Mouse (Mus musculus) hindbrain, embryonic 14.5 days (tissue): ENCODE data around the gene Fgd5. TPM values are rescaled to one million over a fixed set of nuclear protein-coding genes. Genes with fewer than 3 reads are reported as not detected.

Experiments
- ATAC-seq: fragments of 200-750 bp; cut with Nextera tagmentation; 2 replicates; pipeline ENCODE4 v1.8.0; 2017; ENCODE audit warnings: moderate number of reproducible peaks, mild to moderate bottlenecking, moderate TSS enrichment, moderate library complexity; ENCODE audit not compliant: low FRiP score
- DNase-seq: peaks from one replicate; pipeline ENCODE4 v3.0.0-alpha.2; 2015; ENCODE audit warnings: low spot score
- H3K27ac ChIP-seq: fragments of 300-500 bp; sonication (generic); 2 replicates; pipeline ENCODE4 v1.5.1; 2014; ENCODE audit warnings: mild to moderate bottlenecking, moderate library complexity
- H3K27me3 ChIP-seq: fragments of 300-500 bp; sonication (generic); 2 replicates; pipeline ENCODE4 v1.6.1; 2014; ENCODE audit warnings: mild to moderate bottlenecking, low read length, mixed read lengths; ENCODE audit not compliant: control insufficient read depth, insufficient read depth
- H3K36me3 ChIP-seq: fragments of 300-500 bp; sonication (generic); replicated peaks from 2 replicates; pipeline ENCODE4 v1.6.1; 2014; ENCODE audit not compliant: control insufficient read depth, insufficient read depth
- H3K4me1 ChIP-seq: fragments of 300-500 bp; sonication (generic); replicated peaks from 2 replicates; pipeline ENCODE4 v1.6.1; 2014; ENCODE audit warnings: antibody characterized with exemption, low read length, mixed read lengths; ENCODE audit not compliant: control insufficient read depth, insufficient read depth
- H3K4me2 ChIP-seq: fragments of 300-500 bp; sonication (generic); replicated peaks from 2 replicates; pipeline ENCODE4 v1.6.1; 2014; ENCODE audit warnings: mild to moderate bottlenecking, moderate library complexity
- H3K4me3 ChIP-seq: fragments of 300-500 bp; sonication (generic); replicated peaks from 2 replicates; pipeline ENCODE4 v1.5.1; 2014; ENCODE audit warnings: mild to moderate bottlenecking, low read length
- H3K9ac ChIP-seq: fragments of 300-500 bp; sonication (generic); 2 replicates; pipeline ENCODE4 v1.6.1; 2014
- H3K9me3 ChIP-seq: fragments of 300-500 bp; sonication (generic); 2 replicates; pipeline ENCODE4 v1.6.1; 2016; ENCODE audit warnings: low read length; ENCODE audit not compliant: control insufficient read depth
- WGBS: fragments of 180-500 bp; shearing (Covaris S2); extraction: QIAGEN DNeasy Blood & Tissue Kit; methylation state at CpG from one replicate; pipeline ENCODE4 v1.1.7; 2014; 5-methylcytosine and 5-hydroxymethylcytosine counted together
- polyA plus RNA-seq: library from polyadenylated mRNA; unstranded; fragments of >200 nt; fragmentation: Nextera tagmentation; extraction: Ambion mirVana; gene quantifications from 2 replicates; pipeline ENCODE4 v1.2.1, GENCODE M21; 2014

Fgd5 gene
- polyA plus RNA-seq, 1 experiment from 2014 or later: 16.8 TPM

DNA sequence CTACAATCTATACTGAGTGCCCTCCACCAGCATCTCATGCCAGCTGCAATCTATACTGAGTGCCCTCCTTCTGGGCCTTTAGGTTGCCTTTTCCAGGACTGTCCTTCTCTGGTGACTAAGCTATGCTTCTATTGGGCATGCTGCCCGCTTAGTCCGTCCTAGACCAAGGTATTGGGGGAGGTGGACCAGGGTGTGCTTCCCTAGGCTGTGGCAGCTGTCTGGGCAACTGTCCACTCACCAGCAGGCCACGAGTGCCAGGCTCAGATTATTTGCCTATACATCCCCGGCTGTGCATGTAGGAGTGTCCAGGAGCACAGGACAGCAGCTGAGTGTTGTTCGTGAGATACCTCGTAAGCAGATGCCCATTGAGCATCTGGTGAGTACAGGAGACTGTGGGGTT is 38.1 kb downstream of the Fgd5 start:
- peak; percentile 43; the same call in 1 of the 2 replicates for ATAC-seq
- DNase-seq: no peak

DNA sequence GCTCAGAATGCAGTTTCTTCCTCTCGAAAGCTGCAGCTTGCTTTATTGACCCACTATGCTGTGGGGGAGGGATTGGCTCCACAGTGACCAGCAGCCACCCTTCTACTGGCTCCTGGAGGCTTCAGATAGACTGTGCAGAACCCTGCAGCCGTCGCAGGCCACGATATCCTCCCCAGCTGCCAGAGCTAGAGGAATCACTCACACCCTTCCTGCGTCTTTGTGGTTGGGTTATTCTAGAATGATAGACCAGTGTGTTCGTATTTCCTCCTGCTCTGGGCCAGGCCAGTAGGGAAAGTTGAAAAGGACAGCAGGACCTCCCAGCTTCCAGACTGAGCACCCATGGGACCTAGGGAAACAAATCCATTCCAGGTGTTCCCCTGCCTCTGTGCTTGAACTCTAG is 39.7 kb downstream of the Fgd5 start:
- H3K4me3 ChIP-seq: no peak overlapping the region
- H3K9ac ChIP-seq: no peak overlapping the region
- H3K9me3 ChIP-seq: no peaks in the 10 kb centered on the region
- H3K27ac ChIP-seq: no peak overlapping the region
- WGBS: 77% methylated on average over 6 of the region's 6 CpGs
- no peak overlapping the region for H3K4me2 ChIP-seq
- DNase-seq: no peak
- H3K27me3 ChIP-seq: no peaks in the 10 kb centered on the region
- ATAC-seq: no peak
- no peaks in the 10 kb centered on the region for H3K36me3 ChIP-seq
- H3K4me1 ChIP-seq: no peaks in the 10 kb centered on the region

More for the DNA sequence above, 38.1 kb downstream of the Fgd5 start:
- Histone ChIP-seq H3K4me1 (no peaks in the 10 kb centered on the region), H3K27ac (no peak overlapping the region), H3K4me2 (no peak overlapping the region), H3K4me3 (no peak overlapping the region), H3K9me3 (no peaks in the 10 kb centered on the region), H3K27me3 (no peaks in the 10 kb centered on the region), H3K36me3 (no peaks in the 10 kb centered on the region), H3K9ac (no peak overlapping the region)
- WGBS: 70% methylated on average over 6 of the region's 6 CpGs

DNA sequence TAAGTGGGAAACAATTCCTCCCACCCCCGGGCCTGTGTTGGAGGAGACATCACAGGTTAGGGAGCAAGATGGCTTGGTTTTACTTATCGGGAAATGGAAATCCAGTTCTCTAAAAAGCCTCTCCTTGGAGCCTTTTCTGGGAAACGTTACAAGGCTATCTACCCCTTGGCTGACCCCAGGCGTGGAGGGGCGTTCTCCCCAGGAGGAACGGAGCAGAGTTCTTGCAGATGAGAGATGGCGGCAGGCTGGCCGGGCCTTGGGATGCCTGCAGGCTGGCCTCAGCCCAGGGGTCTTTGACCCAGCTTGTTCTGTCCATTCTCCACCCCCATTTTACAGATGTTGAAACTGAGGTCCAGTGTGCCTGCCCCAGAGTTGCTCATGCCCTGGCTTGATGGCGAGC is 42.4 kb downstream of the Fgd5 start:
- DNase-seq (no peak), ATAC-seq (no peak)
- WGBS: 95% methylated on average over 9 of the region's 9 CpGs
- Histone ChIP-seq H3K4me2 (no peak overlapping the region), H3K27me3 (no peaks in the 10 kb centered on the region), H3K4me1 (no peaks in the 10 kb centered on the region), H3K4me3 (no peak overlapping the region), H3K9me3 (no peaks in the 10 kb centered on the region), H3K36me3 (no peaks in the 10 kb centered on the region), H3K9ac (no peak overlapping the region), H3K27ac (no peak overlapping the region)

DNA sequence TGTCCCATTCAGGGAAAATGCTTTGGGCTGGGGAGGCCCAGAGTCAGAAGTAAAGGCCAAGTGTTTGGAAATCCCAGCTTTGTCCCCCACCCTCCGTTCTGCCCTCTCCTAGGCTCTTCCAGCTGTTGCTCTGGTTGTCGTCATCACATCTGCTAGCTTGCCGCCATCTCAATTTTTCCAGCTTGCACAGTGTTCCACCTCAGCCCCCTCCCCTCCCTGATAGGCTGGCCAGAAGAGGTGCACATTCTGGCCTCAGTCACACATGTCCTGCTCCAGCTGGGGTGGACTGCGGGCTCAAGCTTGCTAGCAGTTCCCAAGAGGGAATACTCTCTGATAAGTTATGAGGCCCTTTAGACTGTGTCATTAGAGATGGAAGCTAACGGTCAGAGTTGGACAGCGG is 42.8 kb downstream of the Fgd5 start:
- Histone ChIP-seq H3K9ac (no peak overlapping the region), H3K9me3 (no peaks in the 10 kb centered on the region), H3K4me1 (no peaks in the 10 kb centered on the region), H3K4me3 (no peak overlapping the region), H3K36me3 (no peaks in the 10 kb centered on the region), H3K4me2 (no peak overlapping the region), H3K27ac (no peak overlapping the region), H3K27me3 (no peaks in the 10 kb centered on the region)
- no peak for DNase-seq
- no peak for ATAC-seq
- 87% methylated on average over 6 of the region's 6 CpGs for WGBS

DNA sequence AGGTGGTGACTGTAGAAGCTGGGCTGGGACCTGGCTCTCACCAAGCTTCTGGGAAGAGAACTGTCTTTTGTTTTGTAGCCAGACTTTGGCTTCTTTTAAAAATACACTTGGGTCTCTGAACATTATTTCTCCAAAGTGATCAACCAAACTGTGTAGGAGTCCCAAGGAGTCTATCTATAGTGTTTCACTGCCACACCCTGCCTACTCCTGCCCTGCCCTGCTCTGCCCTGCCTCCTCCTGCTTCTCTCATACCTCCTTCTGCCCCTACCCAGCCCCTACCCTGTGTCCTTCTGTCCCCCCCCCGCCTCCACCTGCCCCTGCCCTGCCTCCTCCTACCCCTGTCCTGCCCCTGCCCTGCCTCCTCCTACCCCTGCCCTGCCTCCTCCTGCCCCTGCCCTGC is 46.6 kb downstream of the Fgd5 start:
- Histone ChIP-seq H3K4me2 (no peak overlapping the region), H3K9ac (no peak overlapping the region), H3K27me3 (no peaks in the 10 kb centered on the region), H3K27ac (no peak overlapping the region), H3K4me1 (no peaks in the 10 kb centered on the region), H3K36me3 (no peaks in the 10 kb centered on the region), H3K4me3 (no peak overlapping the region), H3K9me3 (no peaks in the 10 kb centered on the region)
- WGBS: 82% methylated on average over 1 of the region's 1 CpGs
- DNase-seq (no peak), ATAC-seq (no peak)

DNA sequence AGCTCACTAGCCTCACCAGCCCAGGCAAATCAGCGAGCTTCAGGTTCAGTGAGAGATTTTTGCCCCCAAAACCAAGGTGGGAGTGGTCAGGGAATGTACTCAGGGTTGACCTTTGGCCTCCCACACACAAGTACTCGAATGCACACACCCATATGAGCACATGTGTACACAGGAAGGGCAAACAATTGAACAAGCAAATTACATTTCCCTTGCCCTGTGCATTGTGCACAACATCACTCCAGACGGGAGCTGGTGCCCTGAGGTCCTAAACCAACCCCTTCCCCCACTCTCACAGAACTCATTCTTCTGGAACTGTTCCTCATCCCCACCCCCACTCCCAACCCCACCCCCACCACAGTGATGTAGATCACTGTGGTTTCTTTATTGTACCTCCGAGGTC is 48.7 kb downstream of the Fgd5 start:
- ATAC-seq: no peak
- no peak overlapping the region for H3K4me2 ChIP-seq
- H3K9ac ChIP-seq: no peak overlapping the region
- H3K36me3 ChIP-seq: no peaks in the 10 kb centered on the region
- DNase-seq: no peak
- no peak overlapping the region for H3K4me3 ChIP-seq
- no peaks in the 10 kb centered on the region for H3K9me3 ChIP-seq
- 75% methylated on average over 4 of the region's 4 CpGs for WGBS
- H3K27ac ChIP-seq: no peak overlapping the region
- no peaks in the 10 kb centered on the region for H3K4me1 ChIP-seq
- no peaks in the 10 kb centered on the region for H3K27me3 ChIP-seq

DNA sequence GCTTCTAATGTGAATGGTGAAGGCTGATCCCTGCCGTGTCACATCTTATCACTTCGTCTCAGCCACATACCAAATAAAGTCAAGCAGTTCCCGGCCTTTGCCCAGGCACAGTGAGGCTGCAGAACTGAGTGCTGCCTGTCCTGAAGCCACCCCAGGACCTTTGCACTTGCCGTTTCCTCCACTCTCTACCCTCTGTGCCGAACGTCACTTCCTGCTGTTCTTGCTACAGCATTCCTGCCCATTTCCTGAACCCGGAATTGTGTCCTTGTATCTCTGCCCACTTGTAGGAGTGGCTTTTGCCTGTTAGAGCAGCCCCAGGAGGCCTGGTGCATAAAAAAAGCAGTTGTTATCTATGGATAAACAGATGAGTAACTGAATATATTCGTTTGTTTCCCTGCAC is 52.0 kb downstream of the Fgd5 start:
- no peak overlapping the region for H3K27ac ChIP-seq
- no peak overlapping the region for H3K4me2 ChIP-seq
- ATAC-seq (no peak), DNase-seq (no peak)
- WGBS: 77% methylated on average over 8 of the region's 8 CpGs
- H3K9me3 ChIP-seq: no peaks in the 10 kb centered on the region
- H3K9ac ChIP-seq: no peak overlapping the region
- H3K27me3 ChIP-seq: no peaks in the 10 kb centered on the region
- H3K4me3 ChIP-seq: no peak overlapping the region
- no peaks in the 10 kb centered on the region for H3K4me1 ChIP-seq
- H3K36me3 ChIP-seq: no peaks in the 10 kb centered on the region

DNA sequence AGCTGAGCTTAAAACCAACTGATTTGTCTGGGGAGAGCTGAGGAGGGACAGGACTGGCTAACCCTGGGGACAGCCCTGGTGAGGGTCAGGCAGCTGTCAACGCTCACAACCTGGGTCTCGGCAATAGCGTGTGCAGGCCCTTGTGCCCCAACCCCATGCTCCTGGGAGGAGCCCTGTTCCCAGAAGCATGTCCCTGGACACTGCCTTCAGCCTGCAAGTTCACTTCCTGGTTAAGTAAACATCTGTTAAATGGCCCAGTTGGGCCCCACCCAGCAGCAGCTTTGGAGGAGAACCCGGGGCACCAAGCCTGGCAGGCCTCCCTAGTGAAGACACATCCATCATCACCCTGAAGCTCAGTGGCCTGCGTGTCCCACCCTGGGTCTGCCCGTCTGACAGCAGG is 56.0 kb downstream of the Fgd5 start:
- Histone ChIP-seq H3K36me3 (no peaks in the 10 kb centered on the region), H3K9me3 (no peaks in the 10 kb centered on the region), H3K27ac (no peak overlapping the region), H3K27me3 (no peaks in the 10 kb centered on the region), H3K9ac (no peak overlapping the region), H3K4me2 (no peak overlapping the region), H3K4me3 (no peak overlapping the region), H3K4me1 (no peaks in the 10 kb centered on the region)
- no peak for ATAC-seq
- WGBS: 80% methylated on average over 6 of the region's 6 CpGs
- no peak for DNase-seq

DNA sequence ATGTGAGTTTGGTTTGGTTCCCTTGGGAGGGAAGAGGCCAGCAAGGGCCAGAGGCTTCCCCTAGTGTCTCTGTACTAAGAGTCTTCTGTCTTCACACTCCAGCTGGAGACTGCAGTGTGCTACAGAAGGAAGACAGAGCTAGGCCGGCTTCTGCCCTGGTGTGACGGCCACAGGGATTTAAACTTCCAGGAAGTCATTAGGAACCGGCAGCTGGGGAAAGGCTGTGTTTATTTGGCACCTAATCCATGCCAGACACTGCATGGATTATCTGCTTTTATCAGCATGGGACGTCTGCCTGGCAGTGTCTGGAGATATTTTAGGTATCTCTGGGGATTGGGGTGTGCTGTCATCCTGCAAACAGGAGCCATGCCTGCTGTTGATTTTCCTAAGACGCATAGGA is 57.7 kb downstream of the Fgd5 start:
- WGBS: 68% methylated on average over 5 of the region's 5 CpGs
- ATAC-seq (no peak), DNase-seq (no peak)
- Histone ChIP-seq H3K9me3 (no peaks in the 10 kb centered on the region), H3K4me1 (no peaks in the 10 kb centered on the region), H3K27ac (no peak overlapping the region), H3K4me3 (no peak overlapping the region), H3K4me2 (no peak overlapping the region), H3K36me3 (no peaks in the 10 kb centered on the region), H3K9ac (no peak overlapping the region), H3K27me3 (no peaks in the 10 kb centered on the region)

DNA sequence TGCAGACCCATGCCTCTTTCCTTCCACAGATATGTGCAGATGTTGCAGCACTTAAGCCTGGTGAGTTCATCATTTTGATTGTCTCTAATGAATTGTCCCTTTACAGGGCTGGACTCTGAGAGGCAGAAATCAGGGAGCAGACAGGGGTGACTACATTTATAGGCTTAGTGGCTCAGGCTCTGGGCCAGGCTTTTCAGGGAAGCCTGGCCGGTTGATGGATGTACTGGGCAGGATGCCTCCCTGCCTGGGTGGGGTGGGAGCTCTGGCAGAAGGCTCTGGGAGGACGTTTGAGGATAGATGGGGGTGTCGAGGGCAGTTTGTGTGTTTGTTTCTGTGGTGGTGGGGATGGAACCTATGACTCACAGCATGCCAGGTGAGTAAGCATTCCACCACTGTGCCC is 59.5 kb downstream of the Fgd5 start:
- Histone ChIP-seq H3K27me3 (no peaks in the 10 kb centered on the region), H3K36me3 (no peaks in the 10 kb centered on the region), H3K9me3 (no peaks in the 10 kb centered on the region), H3K27ac (no peak overlapping the region), H3K4me2 (no peak overlapping the region), H3K4me3 (no peak overlapping the region), H3K9ac (no peak overlapping the region), H3K4me1 (no peaks in the 10 kb centered on the region)
- WGBS: 86% methylated on average over 3 of the region's 3 CpGs
- ATAC-seq: no peak
- DNase-seq: no peak
